Mouse (Mus musculus) stomach, embryonic 14.5 days (tissue): ENCODE data around the gene Gm11634. TPM values are rescaled to one million over a fixed set of nuclear protein-coding genes. Genes with fewer than 3 reads are reported as not detected.
"Not testable (repeated sequence)": the region's sequence is repeated elsewhere in the genome, so short reads cannot be mapped to it uniquely, and the experiment has no call there.

Experiments
- ATAC-seq: fragments of 200-750 bp; cut with Nextera tagmentation; 2 replicates; pipeline ENCODE4 v1.8.0; 2017; ENCODE audit warnings: low read depth, moderate TSS enrichment; ENCODE audit not compliant: insufficient number of reproducible peaks, insufficient read depth, low FRiP score
- H3K27ac ChIP-seq: fragments of 300-500 bp; sonication (generic); 2 replicates; pipeline ENCODE4 v1.5.1; 2014; ENCODE audit warnings: mild to moderate bottlenecking, low read length, moderate library complexity, mixed read lengths
- H3K27me3 ChIP-seq: fragments of 300-500 bp; sonication (generic); 2 replicates; pipeline ENCODE4 v1.6.1; 2014; ENCODE audit warnings: low read length, control low read depth, mixed read lengths; ENCODE audit not compliant: control insufficient read depth, insufficient read depth
- H3K36me3 ChIP-seq: fragments of 300-500 bp; sonication (generic); 2 replicates; pipeline ENCODE4 v1.6.1; 2014; ENCODE audit warnings: mild to moderate bottlenecking, control low read depth, low read length, moderate library complexity, mixed read lengths; ENCODE audit not compliant: control insufficient read depth, insufficient read depth
- H3K4me1 ChIP-seq: fragments of 300-500 bp; sonication (generic); 2 replicates; pipeline ENCODE4 v1.6.1; 2014; ENCODE audit warnings: low read length, control low read depth, mixed read lengths; ENCODE audit not compliant: control insufficient read depth, insufficient read depth
- H3K4me2 ChIP-seq: fragments of 300-500 bp; sonication (generic); replicated peaks from 2 replicates; pipeline ENCODE4 v1.6.1; 2014; ENCODE audit warnings: low read depth, low read length, control low read depth
- H3K4me3 ChIP-seq: fragments of 300-500 bp; sonication (generic); 2 replicates; pipeline ENCODE4 v1.5.1; 2014; ENCODE audit warnings: low read depth, low read length, control low read depth
- H3K9ac ChIP-seq: fragments of 300-500 bp; sonication (generic); replicated peaks from 2 replicates; pipeline ENCODE4 v1.6.1; 2014; ENCODE audit warnings: low read depth, mild to moderate bottlenecking, control low read depth, low read length, moderate library complexity, mixed read lengths
- H3K9me3 ChIP-seq: fragments of 300-500 bp; sonication (generic); 2 replicates; pipeline ENCODE4 v1.6.1; 2016; ENCODE audit warnings: low read depth, low read length, control low read depth; ENCODE audit not compliant: control insufficient read depth
- WGBS: fragments of 180-500 bp; shearing (Covaris S2); extraction: QIAGEN DNeasy Blood & Tissue Kit; methylation state at CpG from one replicate; pipeline ENCODE4 v1.1.7; 2014; 5-methylcytosine and 5-hydroxymethylcytosine counted together
- polyA plus RNA-seq: library from polyadenylated mRNA; unstranded; fragments of >200 nt; fragmentation: Nextera tagmentation; extraction: Ambion mirVana; gene quantifications from 2 replicates; pipeline ENCODE4 v1.2.1, GENCODE M21; 2014

Gene Gm11634
- polyA plus RNA-seq, 1 experiment from 2014 or later, result not detected

- H3K9ac ChIP-seq, result no peak overlapping the region
- H3K4me1 ChIP-seq, result no peaks in the 10 kb centered on the region
- no peak overlapping the region for H3K27ac ChIP-seq
- H3K36me3 ChIP-seq, result no peaks in the 10 kb centered on the region
- no peaks in the 10 kb centered on the region for H3K27me3 ChIP-seq
- no peaks in the 10 kb centered on the region for H3K9me3 ChIP-seq
- 0 out of 2 replicates have a peak overlapping the region, but pooled peaks have one; percentile 3 for H3K4me2 ChIP-seq
- 25% methylated on average over 11 of the region's 11 CpGs for WGBS
- H3K4me3 ChIP-seq, result no peak overlapping the region
- no peak for ATAC-seq
These were observed 11.4 kb upstream of the Gm11634 start for GRCm38 (mm10) chr11:101610445-101610844.

- H3K36me3 ChIP-seq, H3K27me3 ChIP-seq, H3K9me3 ChIP-seq, H3K27ac ChIP-seq, ATAC-seq, H3K4me3 ChIP-seq, H3K9ac ChIP-seq, H3K4me1 ChIP-seq, H3K4me2 ChIP-seq: not testable (repeated sequence)
- WGBS, result 86% methylated on average over 4 of the region's 4 CpGs
These were observed 8.1 kb upstream of the Gm11634 start for GRCm38 (mm10) chr11:101607134-101607533.

GRCm38 (mm10) chr11:101604531-101605453, 5.7 kb upstream of the Gm11634 start:
- not testable (repeated sequence) for H3K27me3 ChIP-seq, H3K4me1 ChIP-seq, H3K9me3 ChIP-seq, H3K4me3 ChIP-seq, H3K9ac ChIP-seq, H3K27ac ChIP-seq, H3K36me3 ChIP-seq
- 2% methylated on average over 30 of the region's 30 CpGs for WGBS
- ATAC-seq, result peak; percentile 69
- H3K4me2 ChIP-seq, result peak overlapping the region; percentile 28

GRCm38 (mm10) chr11:101604116-101604515, 5.1 kb upstream of the Gm11634 start:
- Histone ChIP-seq H3K4me3 (no peak overlapping the region), H3K9me3 (no peaks in the 10 kb centered on the region), H3K4me1 (no peaks in the 10 kb centered on the region), H3K4me2 (peak overlapping the region; percentile 28; the same call in 1 of the 2 replicates), H3K27ac (no peak overlapping the region), H3K9ac (no peak overlapping the region), H3K27me3 (no peaks in the 10 kb centered on the region), H3K36me3 (no peaks in the 10 kb centered on the region)
- 3% methylated on average over 3 of the region's 3 CpGs for WGBS
- ATAC-seq, result no peak

GRCm38 (mm10) chr11:101602491-101602890, 3.4 kb upstream of the Gm11634 start:
- ATAC-seq, result no peak
- Histone ChIP-seq H3K4me1 (no peaks in the 10 kb centered on the region), H3K4me3 (no peak overlapping the region), H3K9me3 (no peaks in the 10 kb centered on the region), H3K4me2 (no peak overlapping the region), H3K9ac (no peak overlapping the region), H3K27ac (no peak overlapping the region), H3K36me3 (no peaks in the 10 kb centered on the region), H3K27me3 (no peaks in the 10 kb centered on the region)
- 10% methylated on average over 3 of the region's 3 CpGs for WGBS

GRCm38 (mm10) chr11:101589989-101590624, 8.9 kb downstream of the Gm11634 start:
- ATAC-seq, result no peak
- Histone ChIP-seq H3K9ac (no peak overlapping the region), H3K4me2 (no peak overlapping the region), H3K27me3 (no peaks in the 10 kb centered on the region), H3K27ac (no peak overlapping the region), H3K36me3 (no peaks in the 10 kb centered on the region), H3K4me3 (no peak overlapping the region), H3K4me1 (no peaks in the 10 kb centered on the region), H3K9me3 (no peaks in the 10 kb centered on the region)
- WGBS, result 68% methylated on average over 12 of the region's 12 CpGs

GRCm38 (mm10) chr11:101589444-101589843, 9.6 kb downstream of the Gm11634 start:
- H3K27ac ChIP-seq, result no peak overlapping the region
- H3K4me3 ChIP-seq, result no peak overlapping the region
- ATAC-seq, result no peak
- no peaks in the 10 kb centered on the region for H3K27me3 ChIP-seq
- H3K4me1 ChIP-seq, result no peaks in the 10 kb centered on the region
- H3K9ac ChIP-seq, result no peak overlapping the region
- H3K36me3 ChIP-seq, result no peaks in the 10 kb centered on the region
- H3K9me3 ChIP-seq, result no peaks in the 10 kb centered on the region
- no peak overlapping the region for H3K4me2 ChIP-seq
- WGBS, result 29% methylated on average over 5 of the region's 5 CpGs

GRCm38 (mm10) chr11:101588868-101589267, 10.2 kb downstream of the Gm11634 start:
- WGBS, result 86% methylated on average over 7 of the region's 7 CpGs
- H3K27me3 ChIP-seq, result no peaks in the 10 kb centered on the region
- H3K4me3 ChIP-seq, result no peak overlapping the region
- peak; percentile 28; the same call in 1 of the 2 replicates for ATAC-seq
- no peaks in the 10 kb centered on the region for H3K9me3 ChIP-seq
- H3K27ac ChIP-seq, result no peak overlapping the region
- H3K4me2 ChIP-seq, result no peak overlapping the region
- no peaks in the 10 kb centered on the region for H3K4me1 ChIP-seq
- no peaks in the 10 kb centered on the region for H3K36me3 ChIP-seq
- H3K9ac ChIP-seq, result no peak overlapping the region
